Mouse (Mus musculus): ENCODE results near the gene Usp30. TPM values are rescaled to one million over a fixed set of nuclear protein-coding genes. Genes with fewer than 3 reads are reported as not detected.
A peak's percentile ranks its signal among the peaks of the same experiment; 100 is the strongest.

Gene Usp30
- total and polyA plus RNA-seq, 2 experiments from 2014 or later: 20.6 to 56.3 TPM

- Histone ChIP-seq H3K4me3 (ENCODE audit: low read depth, low read length) (no peak overlapping the region), H3K27ac (ENCODE audit: low read depth, low read length) (no peak overlapping the region), H3K36me3 (ENCODE audit: insufficient read depth, low read length) (peaks cover 26% of the 10 kb centered on the region), H3K4me2 (ENCODE audit: low read depth, low read length, poor library complexity, severe bottlenecking) (no peak overlapping the region), H3K9ac (replicated peaks; ENCODE audit: low read length, poor library complexity, severe bottlenecking) (no peak overlapping the region), H3K27me3 (ENCODE audit: insufficient read depth, low read length) (no peaks in the 10 kb centered on the region), H3K4me1 (ENCODE audit: insufficient read depth, low read length) (no peaks in the 10 kb centered on the region), H3K9me3 (ENCODE audit: low read length) (no peaks in the 10 kb centered on the region)
- no peak for ATAC-seq (ENCODE audit: low FRiP score)
- DNase-seq (ENCODE audit: low spot score): no peak
- no peak for TF ChIP-seq CTCF (IDR thresholded peaks at IDR 0.05)
- 90% methylated on average over 3 of the region's 3 CpGs for WGBS
Observed at GRCm38 (mm10) chr5:114126008-114126407, 60.7 kb downstream of the Usp30 start.

- Histone ChIP-seq H3K36me3 (ENCODE audit: insufficient read depth, low read length) (peaks cover 19% of the 10 kb centered on the region), H3K27ac (ENCODE audit: low read depth, low read length) (no peak overlapping the region), H3K4me1 (ENCODE audit: insufficient read depth, low read length) (no peaks in the 10 kb centered on the region), H3K4me3 (ENCODE audit: low read depth, low read length) (0 out of 2 replicates have a peak overlapping the region, but pooled peaks have one; percentile 48), H3K9me3 (ENCODE audit: low read length) (no peaks in the 10 kb centered on the region), H3K27me3 (ENCODE audit: insufficient read depth, low read length) (no peaks in the 10 kb centered on the region), H3K4me2 (ENCODE audit: low read depth, low read length, poor library complexity, severe bottlenecking) (peak overlapping the region; percentile 76), H3K9ac (replicated peaks; ENCODE audit: low read length, poor library complexity, severe bottlenecking) (no peak overlapping the region)
- ATAC-seq (ENCODE audit: low FRiP score) (no peak), DNase-seq (ENCODE audit: low spot score) (no peak)
- TF ChIP-seq CTCF (IDR thresholded peaks at IDR 0.05): no peak
- 88% methylated on average over 7 of the region's 7 CpGs for WGBS
Observed at GRCm38 (mm10) chr5:114126499-114127244, 61.4 kb downstream of the Usp30 start.

DNA sequence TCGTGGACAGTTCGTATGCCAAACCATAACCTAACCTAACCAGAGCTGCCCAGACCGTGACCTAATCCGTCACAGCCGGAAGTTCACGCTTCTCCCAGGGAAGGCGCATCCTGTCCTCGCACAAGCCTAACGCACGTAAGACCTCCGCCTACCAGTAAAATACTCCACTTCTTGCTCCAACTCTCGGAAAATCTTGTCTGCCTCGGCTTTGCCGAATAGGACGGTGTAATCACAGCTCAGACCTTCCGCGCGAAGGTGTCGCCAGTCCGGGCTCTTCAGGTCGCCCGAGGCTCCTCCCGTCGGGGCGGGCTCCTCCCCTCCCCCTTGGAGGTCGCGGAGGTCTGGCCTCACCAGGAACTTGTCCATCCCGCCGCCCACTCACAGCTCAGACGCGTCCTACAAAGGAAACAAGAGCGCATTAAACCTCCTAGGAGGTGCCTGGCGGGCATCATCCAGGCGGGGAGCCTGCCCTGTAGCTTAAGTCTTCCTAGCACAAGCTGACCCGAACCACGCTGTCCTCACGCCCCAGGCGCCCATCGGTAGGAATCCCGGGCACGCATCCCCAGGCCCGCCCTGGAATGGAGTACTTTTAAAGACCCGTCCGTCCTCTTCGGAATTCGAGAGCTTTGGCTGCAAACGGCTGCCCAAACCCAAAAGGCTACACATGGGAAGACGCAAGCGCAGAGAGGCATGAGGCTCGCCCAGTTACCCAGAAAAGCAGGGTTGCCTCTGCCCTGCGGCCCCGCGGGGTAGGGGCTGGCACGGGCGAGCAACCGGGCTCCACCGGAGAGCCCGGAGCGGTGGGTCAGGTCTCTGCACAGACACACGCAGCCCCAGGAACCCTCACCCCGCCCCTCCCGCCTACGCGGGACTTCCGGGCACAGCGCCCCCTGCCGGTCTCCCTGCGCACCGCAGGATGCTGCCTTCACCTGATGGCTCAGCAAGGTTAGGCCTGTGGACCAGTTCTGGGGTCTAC is 62.4 kb downstream of the Usp30 start, which contains the start of gene Alkbh2:
TSS of gene Alkbh2 (minus strand) at position 845 of the 976 bp plus-strand sequence.
- under 1% methylated on average over 69 of the region's 69 CpGs for WGBS
- DNase-seq (ENCODE audit: low spot score) (peak; percentile 75), ATAC-seq (ENCODE audit: low FRiP score) (peak; percentile 22; the same call in 1 of the 2 replicates)
- H3K4me3 ChIP-seq (ENCODE audit: low read depth, low read length): peak within 1 kb of the TSS; percentile 48
- H3K9me3 ChIP-seq (ENCODE audit: low read length): no peaks in the 10 kb centered on the region
- no peaks in the 10 kb centered on the region for H3K27me3 ChIP-seq (ENCODE audit: insufficient read depth, low read length)
- H3K4me1 ChIP-seq (ENCODE audit: insufficient read depth, low read length): no peaks in the 10 kb centered on the region
- peak within 1 kb of the TSS; percentile 76 for H3K4me2 ChIP-seq (ENCODE audit: low read depth, low read length, poor library complexity, severe bottlenecking)
- peak within 1 kb of the TSS; percentile 52 for H3K9ac ChIP-seq (replicated peaks; ENCODE audit: low read length, poor library complexity, severe bottlenecking)
- peaks cover 11% of the 10 kb centered on the region for H3K36me3 ChIP-seq (ENCODE audit: insufficient read depth, low read length)
- peak within 1 kb of the TSS; percentile 76 for H3K27ac ChIP-seq (ENCODE audit: low read depth, low read length)
- TF ChIP-seq CTCF (IDR thresholded peaks at IDR 0.05): peak; percentile 98

GRCm38 (mm10) chr5:114129550-114130210 is 64.4 kb downstream of the Usp30 start:
- peak overlapping the region; percentile 91 for H3K4me2 ChIP-seq (ENCODE audit: low read depth, low read length, poor library complexity, severe bottlenecking)
- peak overlapping the region; percentile 60 for H3K4me3 ChIP-seq (ENCODE audit: low read depth, low read length)
- no peaks in the 10 kb centered on the region for H3K36me3 ChIP-seq (ENCODE audit: insufficient read depth, low read length)
- ATAC-seq (ENCODE audit: low FRiP score) (no peak), DNase-seq (ENCODE audit: low spot score) (no peak)
- no peak for TF ChIP-seq CTCF (IDR thresholded peaks at IDR 0.05)
- H3K27me3 ChIP-seq (ENCODE audit: insufficient read depth, low read length): no peaks in the 10 kb centered on the region
- H3K4me1 ChIP-seq (ENCODE audit: insufficient read depth, low read length): no peaks in the 10 kb centered on the region
- no peak overlapping the region for H3K9ac ChIP-seq (replicated peaks; ENCODE audit: low read length, poor library complexity, severe bottlenecking)
- WGBS: 82% methylated on average over 15 of the region's 15 CpGs
- no peak overlapping the region for H3K27ac ChIP-seq (ENCODE audit: low read depth, low read length)
- no peaks in the 10 kb centered on the region for H3K9me3 ChIP-seq (ENCODE audit: low read length)

DNA sequence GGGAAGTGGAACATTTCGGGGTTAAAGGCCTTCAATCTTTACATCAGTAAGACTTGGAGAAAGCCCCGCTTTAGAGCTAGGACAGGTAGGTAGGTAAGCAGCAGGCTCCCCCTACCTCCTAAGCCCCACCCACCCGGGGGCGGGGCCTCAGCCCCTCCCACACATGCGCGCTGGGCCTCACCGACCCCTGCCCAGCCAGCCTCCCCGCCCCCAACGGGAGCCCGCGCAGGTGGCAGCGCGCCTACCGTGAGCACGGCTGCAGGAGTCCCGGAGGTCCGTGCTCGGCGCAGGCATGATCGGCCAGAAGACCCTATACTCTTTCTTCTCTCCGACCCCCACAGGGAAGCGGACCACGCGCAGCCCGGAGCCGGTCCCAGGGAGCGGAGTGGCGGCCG is 64.9 kb downstream of the Usp30 start, which contains the start of gene Ung:
TSS of gene Ung (plus strand) at position 176 of the 395 bp plus-strand sequence.
- peak; percentile 77 for DNase-seq (ENCODE audit: low spot score)
- Histone ChIP-seq H3K4me1 (ENCODE audit: insufficient read depth, low read length) (no peaks in the 10 kb centered on the region), H3K4me3 (ENCODE audit: low read depth, low read length) (peak within 1 kb of the TSS; percentile 60), H3K9me3 (ENCODE audit: low read length) (no peaks in the 10 kb centered on the region), H3K27ac (ENCODE audit: low read depth, low read length) (peak within 1 kb of the TSS; percentile 38; the same call in 1 of the 2 replicates), H3K4me2 (ENCODE audit: low read depth, low read length, poor library complexity, severe bottlenecking) (peak within 1 kb of the TSS; percentile 91), H3K9ac (replicated peaks; ENCODE audit: low read length, poor library complexity, severe bottlenecking) (no peak within 1 kb of the TSS), H3K27me3 (ENCODE audit: insufficient read depth, low read length) (no peaks in the 10 kb centered on the region), H3K36me3 (ENCODE audit: insufficient read depth, low read length) (no peaks in the 10 kb centered on the region)
- WGBS: under 1% methylated on average over 24 of the region's 29 CpGs
- peak; percentile 61 for ATAC-seq (ENCODE audit: low FRiP score)
- no peak for TF ChIP-seq CTCF (IDR thresholded peaks at IDR 0.05)

All from midbrain, postnatal 0 days (tissue).